Mouse (Mus musculus): ENCODE results near the gene Dst.
A peak's percentile ranks its signal among the peaks of the same experiment; 100 is the strongest.

Gene Dst

DNA sequence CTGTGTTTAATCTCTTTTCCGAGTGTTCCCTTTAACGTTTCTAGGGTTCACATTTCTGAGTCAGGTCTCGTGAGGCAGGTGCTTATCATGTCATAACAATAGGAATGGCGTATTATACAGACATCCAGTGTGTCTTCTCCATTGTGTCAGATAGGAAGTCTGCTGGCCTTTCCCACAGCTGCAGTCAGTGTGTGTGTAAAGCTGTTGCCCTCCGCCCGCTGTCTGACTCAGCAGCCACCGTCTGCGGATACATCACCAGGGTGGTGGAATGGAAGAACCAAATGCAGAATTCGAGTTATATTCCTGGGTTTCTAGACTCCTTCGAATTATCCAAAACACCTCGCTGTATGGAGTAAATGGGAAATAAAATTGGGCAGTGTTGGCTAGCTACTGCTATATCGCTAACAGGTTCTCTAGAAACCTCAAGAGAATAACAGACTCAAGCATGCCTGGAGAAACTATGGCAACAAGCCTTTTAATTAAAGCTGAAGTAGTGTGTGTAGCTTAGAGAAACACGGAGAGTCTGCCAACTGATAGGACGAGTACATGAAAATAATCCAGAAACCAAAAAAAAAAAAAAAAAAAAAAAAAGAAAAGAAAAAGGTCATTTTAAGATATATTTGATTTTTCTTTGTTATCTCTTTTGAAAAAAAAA is 24.9 kb downstream of the Dst start:
- H3K36me3 ChIP-seq (ENCODE audit: insufficient read depth, low read length) = 0 out of 2 replicates have a peak, but pooled peaks cover 3% of the 10 kb centered on the region
- peaks cover 6% of the 10 kb centered on the region for H3K4me1 ChIP-seq (replicated peaks; ENCODE audit: low read depth, low read length)
- no peak overlapping the region for H3K4me3 ChIP-seq (replicated peaks; ENCODE audit: low read length)
- TF ChIP-seq NANOG (IDR thresholded peaks at IDR 0.05; ENCODE audit: borderline replicate concordance, low read length) = no peak
- TF ChIP-seq CTCF (conservative IDR thresholded peaks at IDR 0.05; ENCODE audit: low read length) = no peak
- no peak for TF ChIP-seq POU5F1 (IDR thresholded peaks at IDR 0.05; ENCODE audit: borderline replicate concordance, low read length)
- no peaks in the 10 kb centered on the region for H3K27me3 ChIP-seq (ENCODE audit: insufficient read depth, low read length)
- H3K9me3 ChIP-seq (ENCODE audit: low read length) = no peaks in the 10 kb centered on the region

- H3K4me3 ChIP-seq (replicated peaks; ENCODE audit: low read length) = no peak overlapping the region
- TF ChIP-seq POU5F1 (IDR thresholded peaks at IDR 0.05; ENCODE audit: borderline replicate concordance, low read length) = no peak
- TF ChIP-seq NANOG (IDR thresholded peaks at IDR 0.05; ENCODE audit: borderline replicate concordance, low read length) = no peak
- TF ChIP-seq CTCF (conservative IDR thresholded peaks at IDR 0.05; ENCODE audit: low read length) = no peak
- no peaks in the 10 kb centered on the region for H3K36me3 ChIP-seq (ENCODE audit: insufficient read depth, low read length)
- H3K27me3 ChIP-seq (ENCODE audit: insufficient read depth, low read length) = no peaks in the 10 kb centered on the region
- no peaks in the 10 kb centered on the region for H3K9me3 ChIP-seq (ENCODE audit: low read length)
- H3K4me1 ChIP-seq (replicated peaks; ENCODE audit: low read depth, low read length) = peaks cover 36% of the 10 kb centered on the region
These were observed 27.9 kb downstream of the Dst start for GRCm38 (mm10) chr1:33935946-33936345.

DNA sequence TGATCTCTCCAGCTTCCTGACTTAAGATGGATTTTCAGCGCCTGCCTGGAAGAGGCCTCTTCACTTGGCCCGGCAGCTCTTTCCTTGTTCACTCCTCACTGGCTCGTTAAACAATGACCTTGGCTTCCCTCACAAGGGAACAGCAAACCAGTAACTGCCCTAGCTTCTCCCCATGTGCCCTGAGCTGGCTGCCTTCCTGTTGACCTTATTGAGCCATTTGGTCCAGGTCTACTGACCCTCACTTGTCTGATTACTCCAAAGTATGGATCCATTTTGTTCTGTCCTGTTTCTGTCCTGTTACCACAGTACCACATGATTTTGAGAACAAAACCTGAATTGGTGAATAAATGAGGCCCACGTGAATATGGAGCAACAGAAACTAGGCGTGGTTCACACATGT is 31.8 kb downstream of the Dst start:
- TF ChIP-seq NANOG (IDR thresholded peaks at IDR 0.05; ENCODE audit: borderline replicate concordance, low read length) = no peak
- no peak for TF ChIP-seq POU5F1 (IDR thresholded peaks at IDR 0.05; ENCODE audit: borderline replicate concordance, low read length)
- TF ChIP-seq CTCF (conservative IDR thresholded peaks at IDR 0.05; ENCODE audit: low read length) = no peak
- Histone ChIP-seq H3K27me3 (ENCODE audit: insufficient read depth, low read length) (no peaks in the 10 kb centered on the region), H3K4me3 (replicated peaks; ENCODE audit: low read length) (0 out of 2 replicates have a peak overlapping the region, but pooled peaks have one; percentile 20), H3K4me1 (replicated peaks; ENCODE audit: low read depth, low read length) (peaks cover 69% of the 10 kb centered on the region), H3K9me3 (ENCODE audit: low read length) (no peaks in the 10 kb centered on the region), H3K36me3 (ENCODE audit: insufficient read depth, low read length) (no peaks in the 10 kb centered on the region)

GRCm38 (mm10) chr1:33940364-33940928 is 32.4 kb downstream of the Dst start:
- Histone ChIP-seq H3K27me3 (ENCODE audit: insufficient read depth, low read length) (no peaks in the 10 kb centered on the region), H3K9me3 (ENCODE audit: low read length) (no peaks in the 10 kb centered on the region), H3K4me1 (replicated peaks; ENCODE audit: low read depth, low read length) (peaks cover 76% of the 10 kb centered on the region), H3K4me3 (replicated peaks; ENCODE audit: low read length) (no peak overlapping the region), H3K36me3 (ENCODE audit: insufficient read depth, low read length) (no peaks in the 10 kb centered on the region)
- no peak for TF ChIP-seq POU5F1 (IDR thresholded peaks at IDR 0.05; ENCODE audit: borderline replicate concordance, low read length)
- TF ChIP-seq CTCF (conservative IDR thresholded peaks at IDR 0.05; ENCODE audit: low read length) = no peak
- no peak for TF ChIP-seq NANOG (IDR thresholded peaks at IDR 0.05; ENCODE audit: borderline replicate concordance, low read length)

- Histone ChIP-seq H3K36me3 (ENCODE audit: insufficient read depth, low read length) (no peaks in the 10 kb centered on the region), H3K4me1 (replicated peaks; ENCODE audit: low read depth, low read length) (peaks cover 95% of the 10 kb centered on the region), H3K9me3 (ENCODE audit: low read length) (no peaks in the 10 kb centered on the region), H3K27me3 (ENCODE audit: insufficient read depth, low read length) (no peaks in the 10 kb centered on the region), H3K4me3 (replicated peaks; ENCODE audit: low read length) (no peak overlapping the region)
- TF ChIP-seq CTCF (conservative IDR thresholded peaks at IDR 0.05; ENCODE audit: low read length) (no peak), POU5F1 (IDR thresholded peaks at IDR 0.05; ENCODE audit: borderline replicate concordance, low read length) (no peak), NANOG (IDR thresholded peaks at IDR 0.05; ENCODE audit: borderline replicate concordance, low read length) (no peak)
These were observed 34.6 kb downstream of the Dst start for GRCm38 (mm10) chr1:33942638-33943037.

DNA sequence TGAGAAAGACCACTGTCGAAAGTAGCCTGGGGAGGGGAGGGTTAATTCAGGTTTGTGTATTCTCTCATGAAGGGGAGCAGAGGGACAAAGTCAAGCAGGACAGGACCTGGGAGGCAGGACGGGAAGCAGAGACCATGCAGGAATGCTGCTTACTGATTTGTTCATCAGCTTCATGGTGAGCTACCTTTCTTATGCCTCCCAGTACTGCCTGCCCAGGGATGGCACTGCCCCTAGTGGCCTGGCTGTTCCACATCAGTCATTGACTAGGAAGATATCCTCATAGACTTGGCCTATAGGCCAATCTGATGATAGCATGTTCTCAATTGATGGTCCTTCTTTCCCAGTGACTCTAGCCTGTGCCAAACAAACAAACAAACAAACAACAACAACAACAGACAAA is 35.9 kb downstream of the Dst start:
- no peak for TF ChIP-seq NANOG (IDR thresholded peaks at IDR 0.05; ENCODE audit: borderline replicate concordance, low read length)
- TF ChIP-seq CTCF (conservative IDR thresholded peaks at IDR 0.05; ENCODE audit: low read length) = peak; percentile 59
- Histone ChIP-seq H3K4me1 (replicated peaks; ENCODE audit: low read depth, low read length) (peaks cover 90% of the 10 kb centered on the region), H3K27me3 (ENCODE audit: insufficient read depth, low read length) (no peaks in the 10 kb centered on the region), H3K36me3 (ENCODE audit: insufficient read depth, low read length) (no peaks in the 10 kb centered on the region), H3K9me3 (ENCODE audit: low read length) (no peaks in the 10 kb centered on the region), H3K4me3 (replicated peaks; ENCODE audit: low read length) (no peak overlapping the region)

DNA sequence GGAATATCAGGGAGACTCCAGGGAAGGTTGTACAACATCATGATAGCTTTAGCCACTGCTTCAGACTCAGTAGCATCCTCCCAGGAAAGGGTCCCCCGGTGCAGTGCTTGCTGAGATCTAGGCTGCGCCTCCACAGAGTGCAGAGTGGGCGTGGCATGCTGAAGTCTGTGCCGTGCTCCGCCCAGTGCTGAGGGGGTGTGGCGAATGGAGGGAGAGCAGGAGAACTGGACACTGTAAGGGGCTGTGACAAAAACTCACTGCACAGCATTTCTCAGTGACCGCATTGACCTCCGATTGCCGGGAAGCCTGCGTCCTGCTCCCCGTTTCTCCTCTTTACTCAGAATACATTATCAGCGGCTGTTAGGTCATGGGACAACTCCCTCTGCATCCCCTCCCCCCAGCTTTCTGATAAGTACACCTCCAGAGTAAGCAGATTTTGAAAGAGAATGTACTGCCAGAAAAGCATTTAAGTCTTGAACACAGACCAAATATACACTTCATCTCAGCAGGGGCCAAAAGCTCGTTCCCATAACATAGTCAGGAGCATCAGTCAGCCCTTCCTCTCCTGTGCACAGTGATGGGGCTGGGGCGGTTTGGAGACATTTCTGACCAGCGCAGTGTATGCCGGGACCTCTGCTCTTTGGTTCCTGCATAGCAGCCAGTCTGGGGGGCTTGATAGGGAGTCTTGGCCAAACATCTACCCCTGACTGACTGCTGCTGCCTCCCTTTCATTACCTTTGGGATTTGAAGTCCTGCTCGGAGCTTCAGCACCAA is 37.1 kb downstream of the Dst start:
- no peaks in the 10 kb centered on the region; the same call in 1 of the 2 replicates for H3K36me3 ChIP-seq (ENCODE audit: insufficient read depth, low read length)
- no peaks in the 10 kb centered on the region for H3K9me3 ChIP-seq (ENCODE audit: low read length)
- TF ChIP-seq POU5F1 (IDR thresholded peaks at IDR 0.05; ENCODE audit: borderline replicate concordance, low read length) = no peak
- TF ChIP-seq NANOG (IDR thresholded peaks at IDR 0.05; ENCODE audit: borderline replicate concordance, low read length) = no peak
- TF ChIP-seq CTCF (conservative IDR thresholded peaks at IDR 0.05; ENCODE audit: low read length) = no peak
- no peaks in the 10 kb centered on the region for H3K27me3 ChIP-seq (ENCODE audit: insufficient read depth, low read length)
- H3K4me3 ChIP-seq (replicated peaks; ENCODE audit: low read length) = peak overlapping the region; percentile 61
- H3K4me1 ChIP-seq (replicated peaks; ENCODE audit: low read depth, low read length) = peaks cover 78% of the 10 kb centered on the region

DNA sequence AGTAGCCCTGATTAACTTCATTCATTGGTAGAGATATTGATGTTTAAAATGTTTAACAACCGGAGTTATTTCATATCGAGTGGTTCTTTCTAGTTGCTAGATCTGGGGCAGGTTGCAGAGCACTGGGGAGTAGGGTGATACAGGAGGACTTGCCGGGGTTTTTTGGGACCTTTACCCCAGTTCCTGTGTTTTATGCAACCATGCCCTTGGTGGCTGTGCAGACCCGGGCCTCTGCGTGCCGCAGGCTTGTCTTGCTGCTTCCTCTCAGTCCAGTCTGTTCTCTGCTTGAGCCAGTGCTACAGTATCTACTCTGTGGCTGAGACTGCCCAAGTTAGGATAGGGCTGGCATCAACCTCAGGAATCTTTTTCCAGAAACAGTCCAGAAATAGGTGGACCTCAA is 37.7 kb downstream of the Dst start:
- Histone ChIP-seq H3K9me3 (ENCODE audit: low read length) (no peaks in the 10 kb centered on the region), H3K4me1 (replicated peaks; ENCODE audit: low read depth, low read length) (peaks cover 72% of the 10 kb centered on the region), H3K4me3 (replicated peaks; ENCODE audit: low read length) (peak overlapping the region; percentile 61), H3K27me3 (ENCODE audit: insufficient read depth, low read length) (no peaks in the 10 kb centered on the region), H3K36me3 (ENCODE audit: insufficient read depth, low read length) (no peaks in the 10 kb centered on the region; the same call in 1 of the 2 replicates)
- TF ChIP-seq CTCF (conservative IDR thresholded peaks at IDR 0.05; ENCODE audit: low read length) (no peak), POU5F1 (IDR thresholded peaks at IDR 0.05; ENCODE audit: borderline replicate concordance, low read length) (no peak), NANOG (IDR thresholded peaks at IDR 0.05; ENCODE audit: borderline replicate concordance, low read length) (no peak)

All from E14TG2a.4 (cell line).